Mouse (Mus musculus) spleen, adult 18-20 months (tissue): ENCODE results near the gene Limk1.

Source experiments
- DNase-seq, 2 experiments: peaks; one replicate each; pipeline ENCODE4 v3.0.0; 2022; ENCODE audit warnings: mixed read lengths in 2 of 2

Gene Limk1

GRCm38 (mm10) chr5:134688086-134688717 is at the start of gene Limk1:
Limk1 (minus strand) TSS chr5:134688598.
- no peak for DNase-seq

DNA sequence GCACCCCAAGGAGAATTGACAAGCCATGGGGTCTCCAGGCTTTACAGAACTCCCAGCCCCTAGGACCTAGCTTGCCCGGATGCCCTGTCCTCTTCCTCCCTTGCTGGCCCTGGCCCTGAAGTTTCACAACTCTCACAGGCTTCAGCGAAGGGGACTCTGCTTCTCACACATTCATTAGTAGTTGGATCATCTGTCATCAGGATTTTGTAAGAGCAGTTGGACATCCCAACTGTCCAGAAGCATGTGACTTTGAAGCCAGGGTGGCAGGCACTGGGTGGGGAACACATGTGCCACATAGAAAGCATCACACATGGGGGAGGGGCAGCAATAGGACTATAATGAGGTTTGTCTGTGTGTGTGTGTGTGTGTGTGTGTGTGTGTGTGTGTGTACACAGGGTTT is 46.5 kb upstream of the Limk1 start:
- DNase-seq, result no peak

- no peak for DNase-seq
These were observed 45.7 kb upstream of the Limk1 start for GRCm38 (mm10) chr5:134734072-134734471.

GRCm38 (mm10) chr5:134733241-134733640 is 44.8 kb upstream of the Limk1 start:
- no peak for DNase-seq

DNA sequence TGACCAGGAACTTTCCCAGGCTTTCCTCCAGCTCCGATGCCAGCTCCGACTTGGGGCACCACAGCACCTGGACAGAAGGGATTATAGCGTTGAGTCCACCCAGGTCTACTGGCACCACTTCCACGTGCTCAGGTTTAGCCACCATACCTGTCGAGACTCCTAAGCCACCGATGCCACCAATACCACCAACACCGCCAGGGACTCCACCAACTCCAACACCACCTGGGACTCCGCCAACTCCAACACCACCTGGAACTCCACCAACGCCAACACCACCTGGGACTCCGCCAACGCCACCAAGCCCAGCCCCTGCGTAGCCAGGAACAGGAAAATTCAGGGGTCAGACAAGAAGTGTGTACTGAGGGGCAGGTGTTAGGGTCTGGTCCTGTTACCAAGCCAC is 40.7 kb upstream of the Limk1 start:
- DNase-seq, result no peak

GRCm38 (mm10) chr5:134728535-134728934 is 40.1 kb upstream of the Limk1 start:
- no peak for DNase-seq

DNA sequence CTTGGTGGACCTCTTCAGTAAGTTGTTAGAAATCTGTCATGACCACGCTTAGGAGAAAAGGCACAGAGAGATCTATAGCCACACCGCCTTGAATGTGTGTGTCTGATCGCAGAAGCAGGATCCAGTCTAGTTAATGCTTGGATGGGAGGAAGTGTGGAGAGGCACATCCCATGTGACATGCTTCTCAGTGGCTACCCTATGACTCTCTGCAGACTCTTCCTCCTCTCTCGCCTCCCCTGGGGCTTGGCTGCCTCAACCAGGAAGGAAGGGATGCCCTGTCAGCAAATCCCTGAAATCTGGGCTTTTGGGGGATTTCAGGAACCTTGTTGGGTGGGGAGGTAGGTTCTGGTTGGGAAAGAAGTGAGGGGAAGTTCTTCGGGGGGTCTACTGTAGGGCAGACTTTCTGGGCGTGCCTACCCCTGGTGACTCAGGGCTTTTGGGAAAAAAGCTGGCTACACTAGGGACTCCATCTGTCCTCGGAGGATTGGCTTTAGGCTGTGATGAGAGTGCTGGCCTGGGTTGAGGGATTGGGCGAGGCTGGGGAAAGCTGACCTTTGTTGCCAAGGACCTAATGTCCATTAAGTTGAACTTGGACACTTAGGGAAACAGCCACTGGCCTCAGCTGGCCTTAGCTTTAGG is 38.7 kb upstream of the Limk1 start:
- DNase-seq, result no peak

DNA sequence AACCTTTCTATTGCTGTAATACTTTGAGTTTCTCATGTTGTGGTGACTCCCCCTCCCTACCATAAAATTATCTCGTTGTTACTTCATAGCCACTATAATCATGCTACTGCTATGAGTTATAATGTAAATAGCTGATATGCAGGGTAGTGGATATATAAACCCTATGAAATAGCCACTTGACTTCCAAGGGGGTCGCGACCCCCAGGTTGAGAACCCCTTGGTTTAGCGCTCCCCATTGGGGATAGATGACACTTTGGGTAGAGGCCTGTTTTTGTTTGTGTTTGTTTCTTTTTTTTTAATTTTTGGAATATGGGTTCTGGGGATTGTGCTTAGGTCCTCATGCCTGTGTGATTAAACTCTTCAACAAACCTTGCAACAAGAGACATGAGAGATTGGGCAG is 36.9 kb upstream of the Limk1 start:
- no peak for DNase-seq

DNA sequence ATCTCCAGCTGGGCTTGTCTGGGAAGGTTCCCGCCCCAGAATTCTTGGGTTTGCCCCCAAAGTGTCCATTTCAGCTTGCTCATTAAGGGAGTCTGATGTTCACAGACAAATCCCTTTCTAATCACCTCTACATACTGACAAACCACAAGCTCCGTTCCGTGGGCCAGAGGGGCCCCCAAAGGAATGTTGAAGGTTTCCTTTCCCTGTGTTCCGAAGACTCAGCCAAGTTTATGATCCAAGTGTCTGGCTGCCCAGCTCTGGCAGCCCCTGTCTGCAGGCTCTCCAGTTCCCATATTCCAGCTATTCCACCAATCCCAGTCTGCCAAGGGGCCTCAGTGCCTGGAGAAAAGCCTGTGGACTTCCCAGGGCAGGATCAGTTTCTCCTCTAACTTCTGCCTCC is 31.7 kb upstream of the Limk1 start:
- no peak for DNase-seq

DNA sequence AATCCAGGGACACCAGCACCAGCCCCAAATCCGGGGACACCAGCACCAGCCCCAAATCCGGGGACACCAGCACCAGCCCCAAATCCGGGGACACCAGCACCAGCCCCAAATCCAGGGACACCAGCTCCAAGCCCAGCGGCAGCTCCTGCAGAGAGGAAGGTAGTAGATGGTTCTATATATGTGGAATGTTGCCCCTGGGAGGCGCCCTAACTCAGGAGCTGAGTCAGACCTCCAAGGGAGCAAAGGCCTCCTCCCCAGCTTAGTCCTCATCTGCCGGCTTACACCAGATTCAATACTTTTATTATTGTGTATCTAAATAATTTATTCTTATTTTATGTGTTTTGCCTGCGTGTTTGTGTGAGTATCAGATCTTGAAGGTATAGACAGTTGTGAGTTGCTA is 22.7 kb upstream of the Limk1 start:
- no peak for DNase-seq

- DNase-seq, result no peak
These were observed 20.9 kb upstream of the Limk1 start for GRCm38 (mm10) chr5:134709275-134709674.

DNA sequence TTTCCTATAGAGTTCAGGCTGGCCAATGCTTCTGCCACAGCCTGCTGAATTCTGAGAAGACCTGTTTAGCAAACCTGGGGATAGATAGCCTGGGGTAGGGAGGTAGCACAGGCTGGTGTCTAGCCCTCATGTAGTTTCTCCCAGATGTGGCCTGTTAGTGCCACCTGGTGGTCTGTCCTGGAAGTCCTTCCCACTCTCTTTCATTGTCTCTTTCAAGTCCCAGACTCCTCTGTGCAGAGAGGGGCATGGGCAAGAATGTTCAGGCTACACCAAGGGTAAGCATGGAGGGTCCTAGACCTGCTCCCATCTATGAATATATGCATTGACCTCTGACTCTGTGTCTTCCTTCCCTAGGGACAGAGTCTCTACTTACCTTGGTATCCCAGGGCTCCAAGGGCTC is 15.8 kb upstream of the Limk1 start:
- peak; percentile 59 to 85 for DNase-seq

DNA sequence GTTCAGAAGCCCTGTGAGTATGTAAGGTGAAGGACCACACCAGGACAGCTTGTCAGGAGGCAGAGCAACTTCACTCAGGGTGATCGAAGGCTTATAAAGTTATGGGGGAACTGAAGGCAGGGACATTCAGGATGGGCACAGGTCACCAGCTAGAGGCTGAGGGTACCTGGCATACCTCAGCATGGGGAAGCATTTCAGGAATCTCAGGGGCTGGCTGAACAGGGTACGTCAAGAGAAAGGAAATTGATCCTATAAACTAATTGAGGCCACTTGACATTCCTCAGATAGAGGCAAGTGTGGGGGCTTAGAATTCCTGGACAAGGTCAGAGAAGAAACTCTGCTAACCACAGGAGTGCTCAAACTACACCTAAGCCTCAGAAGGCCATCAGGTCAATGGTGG is 7.1 kb upstream of the Limk1 start:
- no peak for DNase-seq

GRCm38 (mm10) chr5:134695082-134695481 is 6.7 kb upstream of the Limk1 start:
- no peak for DNase-seq

- DNase-seq, result no peak
These were observed 4.3 kb upstream of the Limk1 start for GRCm38 (mm10) chr5:134692704-134693103.

- peak; percentile 99 for DNase-seq
These were observed 403 bp upstream of the Limk1 start for GRCm38 (mm10) chr5:134688718-134689284.

DNA sequence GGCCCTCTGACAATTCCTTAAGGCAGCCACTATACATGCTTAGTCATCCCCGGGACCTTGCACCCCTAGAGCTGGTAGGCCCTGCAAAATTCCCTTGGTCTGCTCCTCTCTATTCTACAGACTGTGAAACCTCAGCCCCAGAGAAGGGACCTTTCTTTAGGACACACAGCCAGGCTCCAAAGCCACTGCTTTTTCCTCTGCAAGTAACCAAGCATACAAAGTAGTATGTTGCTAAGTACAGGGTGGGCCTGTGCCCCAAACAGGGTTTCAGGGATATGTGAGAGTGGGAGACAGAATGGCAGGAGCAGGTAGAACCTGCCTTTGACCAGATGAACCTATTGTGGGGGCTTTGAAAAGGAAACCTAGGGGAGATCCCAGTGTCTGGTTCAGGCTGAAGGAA is 1.2 kb downstream of the Limk1 start:
- no peak for DNase-seq

GRCm38 (mm10) chr5:134686541-134686940 is 1.9 kb downstream of the Limk1 start:
- no peak for DNase-seq

DNA sequence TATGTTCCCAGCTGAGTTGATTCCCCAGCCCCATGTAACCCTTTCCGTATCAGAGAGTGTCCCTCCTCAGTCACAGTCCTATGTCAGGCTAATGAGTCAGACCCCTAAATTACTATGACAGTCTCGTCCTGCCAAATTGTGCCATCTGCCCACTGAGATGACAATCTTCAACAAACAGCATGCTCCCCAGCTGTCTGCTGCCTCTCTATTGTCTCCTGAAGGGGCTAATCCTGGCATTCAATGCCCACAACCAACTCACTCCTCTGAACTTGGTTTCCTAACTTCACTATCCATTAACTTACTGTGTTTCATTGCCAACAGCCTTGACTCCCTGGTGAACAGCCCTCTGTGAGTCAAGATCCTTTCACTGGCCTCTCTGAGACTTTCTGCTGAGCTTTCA is 4.0 kb downstream of the Limk1 start:
- DNase-seq, result no peak

DNA sequence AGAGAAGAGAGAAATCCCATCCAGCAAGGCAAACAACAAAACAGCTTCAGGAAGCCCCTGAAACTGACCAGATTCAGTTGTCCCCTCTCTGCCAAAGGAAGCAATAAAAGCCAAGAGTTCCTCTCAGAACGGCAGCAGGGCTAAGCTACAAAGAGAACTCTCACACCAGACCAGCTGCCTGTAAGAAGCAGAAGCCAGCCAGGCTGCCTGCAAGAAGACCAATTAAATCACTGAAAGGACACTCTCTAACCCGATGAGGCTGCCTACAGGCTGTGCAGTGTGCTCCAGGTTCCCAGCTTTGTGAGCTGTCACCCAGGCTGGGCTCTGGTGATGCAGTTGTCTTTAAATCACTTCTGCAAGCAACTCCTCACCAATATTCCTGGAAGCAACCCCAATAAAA is 4.6 kb downstream of the Limk1 start:
- no peak for DNase-seq

DNA sequence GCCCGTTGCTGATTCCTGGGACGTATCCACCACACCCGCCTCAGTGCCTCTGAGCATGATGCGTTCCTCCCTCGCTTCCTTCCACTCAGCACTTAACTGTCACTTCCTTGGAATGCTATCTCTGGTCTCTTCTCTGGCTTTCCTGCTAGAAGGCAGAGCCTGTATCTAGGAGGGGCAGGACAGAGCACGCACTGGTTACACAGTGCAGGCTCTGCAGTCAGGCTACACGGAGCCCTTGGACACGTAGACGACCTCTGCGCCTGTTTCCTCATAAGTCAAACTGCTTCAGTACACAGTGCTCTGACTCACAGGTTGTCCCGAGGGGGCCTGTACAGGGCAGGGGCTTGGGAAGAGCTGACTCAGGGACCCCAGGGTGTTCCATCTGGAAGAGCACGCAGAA is 8.2 kb downstream of the Limk1 start:
- DNase-seq, result no peak

DNA sequence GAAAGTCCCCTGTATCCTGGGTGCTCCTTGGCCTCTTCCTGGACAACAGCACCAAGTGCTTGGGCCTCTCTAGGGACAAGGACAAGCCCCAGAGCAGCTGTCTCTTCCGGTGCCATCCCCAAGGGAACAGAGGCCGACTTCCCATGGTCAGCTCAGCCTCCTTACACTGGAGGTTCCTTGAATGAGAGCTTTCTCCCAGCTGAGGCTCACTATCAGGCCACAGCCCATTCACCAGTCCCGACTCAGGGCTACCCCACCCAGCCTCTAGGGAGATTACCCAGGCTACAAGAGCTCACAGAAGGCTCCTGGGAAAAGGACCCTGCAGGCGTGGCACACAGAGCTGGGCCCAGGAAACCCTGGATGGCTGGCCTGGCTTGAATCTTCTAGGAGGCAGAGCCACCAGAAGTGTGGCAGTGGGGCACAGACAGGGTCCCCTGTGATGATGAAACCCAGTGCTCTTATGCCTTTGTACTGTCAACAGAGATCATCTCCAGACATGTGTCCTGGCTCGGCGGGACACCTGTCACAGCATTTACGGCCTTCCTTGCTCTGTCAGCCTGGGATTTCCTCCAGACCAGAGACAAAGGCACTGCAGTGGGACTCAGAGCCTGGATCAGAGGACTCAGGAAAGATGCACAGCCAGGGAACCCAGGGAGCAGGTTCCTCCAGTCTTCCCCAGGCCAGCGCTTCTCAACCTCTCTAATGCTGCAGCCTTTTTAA is 9.4 kb downstream of the Limk1 start:
- no peak for DNase-seq

DNA sequence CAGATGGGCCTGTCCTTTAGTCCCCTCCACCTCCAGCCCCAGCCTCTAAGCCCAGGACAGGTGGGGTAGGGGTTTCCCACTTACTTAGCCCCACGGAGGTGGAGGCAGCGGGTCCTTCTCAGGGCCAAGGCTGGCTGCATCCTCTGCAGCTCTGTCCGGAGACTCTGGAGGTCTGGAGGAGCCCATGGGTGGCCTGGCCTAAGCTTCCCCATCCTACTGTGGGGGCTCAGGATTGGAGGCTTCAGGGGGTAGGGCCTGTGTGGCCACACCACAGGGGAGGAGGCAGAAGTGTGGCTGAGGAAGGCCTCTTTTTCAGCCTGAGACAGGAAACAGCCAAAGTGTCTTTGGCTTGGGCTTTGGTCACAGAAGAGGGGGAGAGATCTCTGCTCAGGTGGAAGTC is 10.4 kb downstream of the Limk1 start:
- peak; percentile 21 to 33 for DNase-seq

GRCm38 (mm10) chr5:134677491-134677890 is 10.9 kb downstream of the Limk1 start:
- no peak for DNase-seq
